Mouse (Mus musculus) embryo, embryonic 11 days (tissue): ENCODE data around the gene Cabin1.
A peak's percentile ranks its signal among the peaks of the same experiment; 100 is the strongest.
"Not testable (repeated sequence)": the region's sequence is repeated elsewhere in the genome, so short reads cannot be mapped to it uniquely, and the experiment has no call there.

Experiments
- DNase-seq: peaks from one replicate; pipeline ENCODE4 v3.0.0-alpha.2; 2015

The Cabin1 gene

GRCm38 (mm10) chr10:75763682-75764518, at the start of gene Cabin1:
Gene Cabin1 (minus strand): TSS chr10:75764341.
- peak; percentile 98 for DNase-seq

- no peak for DNase-seq
These were observed 40.1 kb upstream of the Cabin1 start for GRCm38 (mm10) chr10:75804217-75804616.

- DNase-seq: peak; percentile 65
These were observed 34.1 kb upstream of the Cabin1 start, which contains the start of gene Gstt1 for GRCm38 (mm10) chr10:75798176-75798696. Gene Gstt1 (minus strand): TSS chr10:75798584.

GRCm38 (mm10) chr10:75797619-75798175, 33.6 kb upstream of the Cabin1 start:
- DNase-seq: peak; percentile 37

GRCm38 (mm10) chr10:75796731-75797516, 32.8 kb upstream of the Cabin1 start:
- DNase-seq: no peak

GRCm38 (mm10) chr10:75794880-75795279, 30.7 kb upstream of the Cabin1 start:
- DNase-seq: peak; percentile 45

- DNase-seq: peak; percentile 46
These were observed 26.6 kb upstream of the Cabin1 start for GRCm38 (mm10) chr10:75790773-75791172.

- DNase-seq: no peak
These were observed 25.7 kb upstream of the Cabin1 start for GRCm38 (mm10) chr10:75789841-75790240.

GRCm38 (mm10) chr10:75789081-75789735, 25.1 kb upstream of the Cabin1 start:
- DNase-seq: no peak

GRCm38 (mm10) chr10:75788277-75788676, 24.1 kb upstream of the Cabin1 start:
- no peak for DNase-seq

- no peak for DNase-seq
These were observed 21.3 kb upstream of the Cabin1 start for GRCm38 (mm10) chr10:75785442-75785841.

- DNase-seq: peak; percentile 78
These were observed 16.8 kb upstream of the Cabin1 start, which contains the start of the genes Gm20441 and Gstt3 for GRCm38 (mm10) chr10:75780769-75781578. Gene Gm20441 (minus strand): TSS chr10:75780954. Gene Gstt3 (minus strand): TSS chr10:75781414.

GRCm38 (mm10) chr10:75779206-75780174, 15.3 kb upstream of the Cabin1 start:
- no peak for DNase-seq

- DNase-seq: no peak
These were observed 13.7 kb upstream of the Cabin1 start for GRCm38 (mm10) chr10:75777885-75778284.

GRCm38 (mm10) chr10:75776562-75776961, 12.4 kb upstream of the Cabin1 start:
- DNase-seq: no peak

- no peak for DNase-seq
These were observed 10.4 kb upstream of the Cabin1 start for GRCm38 (mm10) chr10:75774587-75774986.

GRCm38 (mm10) chr10:75774102-75774501, 10.0 kb upstream of the Cabin1 start:
- no peak for DNase-seq

GRCm38 (mm10) chr10:75772795-75773664, 8.9 kb upstream of the Cabin1 start, which contains the start of gene Ddt:
Gene Ddt (minus strand): TSS chr10:75773414.
- DNase-seq: peak; percentile 94

- DNase-seq: not testable (repeated sequence)
These were observed 3.6 kb upstream of the Cabin1 start for GRCm38 (mm10) chr10:75767756-75768155.
